ENCODE assay signal across 8 mouse cellular contexts in genomic region chr7:28826402-28826772, GRCm38 (mm10). TPM values are rescaled to one million over a fixed set of nuclear protein-coding genes. Genes with fewer than 3 reads are reported as not detected.
A peak's percentile ranks its signal among the peaks of the same experiment; 100 is the strongest.
DNase-seq lines count a peak whose midpoint lies in the region; ATAC-seq and TF ChIP-seq lines count a peak whose summit lies in the region.
"Had no signal": no experiment of that assay in that cellular context is flagged by ENCODE, and none has a peak within 500 bp of the region (broad histone marks: within the 10 kb centered on the region; RNA-seq: fewer than 3 reads in every experiment).

No protein-coding gene starts in this region.

- peaks cover 21% of the 10 kb centered on the region for H3K4me1 ChIP-seq in hindbrain, embryonic 15.5 days (replicated peaks)
- H3K4me1 ChIP-seq in hindbrain, embryonic 11.5 days (replicated peaks; ENCODE audit: control insufficient read depth, insufficient read depth, low read length) = no peaks in the 10 kb centered on the region
- H3K4me1 ChIP-seq in thymus, adult 2 months (replicated peaks; ENCODE audit: control insufficient read depth, insufficient read depth, low read length) = peaks cover 13% of the 10 kb centered on the region
- peaks cover 22% of the 10 kb centered on the region for H3K4me1 ChIP-seq in limb, embryonic 13.5 days

- no peak overlapping the region for H3K9ac ChIP-seq in hindbrain, embryonic 15.5 days
- no peak overlapping the region for H3K9ac ChIP-seq in hindbrain, embryonic 11.5 days (ENCODE audit: low read depth, low read length)
- peak overlapping the region; percentile 75; the same call in 1 of the 2 replicates for H3K9ac ChIP-seq in limb, embryonic 13.5 days

- no peaks in the 10 kb centered on the region for H3K9me3 ChIP-seq in hindbrain, embryonic 15.5 days
- no peaks in the 10 kb centered on the region for H3K9me3 ChIP-seq in hindbrain, embryonic 11.5 days (ENCODE audit: control insufficient read depth, low read length)
- no peaks in the 10 kb centered on the region for H3K9me3 ChIP-seq in limb, embryonic 13.5 days

- peaks cover 24% of the 10 kb centered on the region for H3K36me3 ChIP-seq in hindbrain, embryonic 15.5 days
- peaks cover 8% of the 10 kb centered on the region for H3K36me3 ChIP-seq in hindbrain, embryonic 11.5 days (ENCODE audit: control insufficient read depth, insufficient read depth, low read length)
- H3K36me3 ChIP-seq in thymus, adult 2 months (ENCODE audit: control insufficient read depth, insufficient read depth, low read length) = peaks cover 27% of the 10 kb centered on the region
- peaks cover 42% of the 10 kb centered on the region for H3K36me3 ChIP-seq in limb, embryonic 13.5 days

- H3K4me3 ChIP-seq in hindbrain, embryonic 15.5 days = no peak overlapping the region
- no peak overlapping the region for H3K4me3 ChIP-seq in hindbrain, embryonic 11.5 days (ENCODE audit: low read depth, low read length)
- H3K4me3 ChIP-seq in thymus, adult 2 months (ENCODE audit: control insufficient read depth, insufficient read depth, low read length) = no peak overlapping the region
- 0 out of 2 replicates have a peak overlapping the region, but pooled peaks have one; percentile 51 for H3K4me3 ChIP-seq in limb, embryonic 13.5 days

- 93% methylated on average over 7 of the region's 7 CpGs for WGBS in hindbrain, embryonic 15.5 days
- WGBS in hindbrain, embryonic 11.5 days = 94% methylated on average over 7 of the region's 7 CpGs
- WGBS in thymus, adult 2 months = 95% methylated on average over 7 of the region's 7 CpGs
- WGBS in limb, embryonic 13.5 days = 91% methylated on average over 7 of the region's 7 CpGs

- TF ChIP-seq CTCF in thymus, adult 2 months (IDR thresholded peaks at IDR 0.05; ENCODE audit: borderline replicate concordance, control insufficient read depth, extremely low read depth, insufficient read depth, low read length, poor library complexity) = no peak

- TF ChIP-seq POLR2A in thymus, adult 2 months (IDR thresholded peaks at IDR 0.05; ENCODE audit: control insufficient read depth, extremely low read depth, insufficient read depth, low read length, poor library complexity) = no peak

- no peak for DNase-seq in hindbrain, embryonic 11.5 days (ENCODE audit: low spot score)
- DNase-seq in thymus, adult 2 months = no peak
- no peak for DNase-seq in thymus, postnatal 4 days
- no peak for DNase-seq in spleen, postnatal 36 days (ENCODE audit: low spot score in 2 of 2)
- no peak for DNase-seq in thymus, postnatal 0 days (ENCODE audit: low spot score)
- DNase-seq: cerebellum, adult 18-20 months had no signal

- no peaks in the 10 kb centered on the region for H3K27me3 ChIP-seq in hindbrain, embryonic 15.5 days
- no peaks in the 10 kb centered on the region for H3K27me3 ChIP-seq in hindbrain, embryonic 11.5 days (ENCODE audit: control insufficient read depth, insufficient read depth, low read length)
- H3K27me3 ChIP-seq in thymus, adult 2 months (ENCODE audit: control insufficient read depth, insufficient read depth, low read length) = no peaks in the 10 kb centered on the region
- H3K27me3 ChIP-seq in limb, embryonic 13.5 days = no peaks in the 10 kb centered on the region

- H3K27ac ChIP-seq in hindbrain, embryonic 15.5 days (replicated peaks) = no peak overlapping the region
- H3K27ac ChIP-seq in hindbrain, embryonic 11.5 days (ENCODE audit: low read depth, low read length) = no peak overlapping the region
- 0 out of 2 replicates have a peak overlapping the region, but pooled peaks have one; percentile 52 for H3K27ac ChIP-seq in thymus, adult 2 months (ENCODE audit: control insufficient read depth, insufficient read depth, low read length)
- H3K27ac ChIP-seq in limb, embryonic 13.5 days = no peak overlapping the region

- ATAC-seq in hindbrain, embryonic 15.5 days (ENCODE audit: low FRiP score, low read depth) = no peak
- ATAC-seq in hindbrain, embryonic 11.5 days (ENCODE audit: low FRiP score) = no peak
- no peak for ATAC-seq in limb, embryonic 13.5 days (ENCODE audit: low FRiP score, low read depth)

- H3K4me2 ChIP-seq in hindbrain, embryonic 15.5 days = peak overlapping the region; percentile 57; the same call in 1 of the 2 replicates
- H3K4me2 ChIP-seq in hindbrain, embryonic 11.5 days (replicated peaks; ENCODE audit: low read depth, low read length) = no peak overlapping the region; the same call in 1 of the 2 replicates
- H3K4me2 ChIP-seq in limb, embryonic 13.5 days (replicated peaks) = peak overlapping the region; percentile 67

RNA-seq across cellular contexts. Expression of gene Ech1, which starts 1.4 kb away (rescaled TPM):
- polyA plus RNA-seq in hindbrain, embryonic 15.5 days (2015; fragmentation: Nextera tagmentation; extraction: Ambion mirVana) = 97.8 and 98.0 TPM in 2 replicates
- polyA plus RNA-seq in hindbrain, embryonic 11.5 days (2014; fragmentation: Nextera tagmentation; extraction: Ambion mirVana) = 83.8 and 84.2 TPM in 2 replicates
- 287 and 359 TPM in 2 replicates for polyA plus RNA-seq in thymus, adult 2 months (2012; rRNA removed)
- polyA plus RNA-seq in limb, embryonic 13.5 days (2015; fragmentation: Nextera tagmentation; extraction: Ambion mirVana) = 155 TPM in 2 replicates
- polyA plus RNA-seq in thymus, postnatal 0 days (2015; fragmentation: Nextera tagmentation; extraction: Ambion mirVana) = 167 and 184 TPM in 2 replicates

RNA-seq across cellular contexts. Expression of gene Lgals4, which starts 7.3 kb away (rescaled TPM):
- polyA plus RNA-seq in hindbrain, embryonic 15.5 days (2015; fragmentation: Nextera tagmentation; extraction: Ambion mirVana) = 5.7 and 7.2 TPM in 2 replicates
- 2.1 and 2.5 TPM in 2 replicates for polyA plus RNA-seq in hindbrain, embryonic 11.5 days (2014; fragmentation: Nextera tagmentation; extraction: Ambion mirVana)
- 23.2 and 29.7 TPM in 2 replicates for polyA plus RNA-seq in thymus, adult 2 months (2012; rRNA removed)
- polyA plus RNA-seq in limb, embryonic 13.5 days (2015; fragmentation: Nextera tagmentation; extraction: Ambion mirVana) = 9.6 and 10.3 TPM in 2 replicates
- 10.1 and 12.0 TPM in 2 replicates for polyA plus RNA-seq in thymus, postnatal 0 days (2015; fragmentation: Nextera tagmentation; extraction: Ambion mirVana)

RNA-seq across cellular contexts. Expression of gene Hnrnpl, which starts 18.0 kb away (rescaled TPM):
- polyA plus RNA-seq in hindbrain, embryonic 15.5 days (2015; fragmentation: Nextera tagmentation; extraction: Ambion mirVana) = 162 and 180 TPM in 2 replicates
- 306 and 312 TPM in 2 replicates for polyA plus RNA-seq in hindbrain, embryonic 11.5 days (2014; fragmentation: Nextera tagmentation; extraction: Ambion mirVana)
- 562 and 568 TPM in 2 replicates for polyA plus RNA-seq in thymus, adult 2 months (2012; rRNA removed)
- 284 and 285 TPM in 2 replicates for polyA plus RNA-seq in limb, embryonic 13.5 days (2015; fragmentation: Nextera tagmentation; extraction: Ambion mirVana)
- polyA plus RNA-seq in thymus, postnatal 0 days (2015; fragmentation: Nextera tagmentation; extraction: Ambion mirVana) = 285 and 358 TPM in 2 replicates

RNA-seq across cellular contexts. Expression of gene Lgals7, which starts 37.3 kb away (rescaled TPM):
- 4.7 and 7.9 TPM in 2 replicates for polyA plus RNA-seq in hindbrain, embryonic 15.5 days (2015; fragmentation: Nextera tagmentation; extraction: Ambion mirVana)
- 1.7 and 2.7 TPM in 2 replicates for polyA plus RNA-seq in hindbrain, embryonic 11.5 days (2014; fragmentation: Nextera tagmentation; extraction: Ambion mirVana)
- polyA plus RNA-seq in thymus, adult 2 months (2012; rRNA removed) = 13.0 and 15.5 TPM in 2 replicates
- 7.6 and 10.3 TPM in 2 replicates for polyA plus RNA-seq in limb, embryonic 13.5 days (2015; fragmentation: Nextera tagmentation; extraction: Ambion mirVana)
- 0.99 and 1.1 TPM in 2 replicates for polyA plus RNA-seq in thymus, postnatal 0 days (2015; fragmentation: Nextera tagmentation; extraction: Ambion mirVana)

RNA-seq across cellular contexts. Expression of gene Rinl, which starts 37.6 kb away (rescaled TPM):
- 2.6 and 2.7 TPM in 2 replicates for polyA plus RNA-seq in hindbrain, embryonic 15.5 days (2015; fragmentation: Nextera tagmentation; extraction: Ambion mirVana)
- polyA plus RNA-seq in hindbrain, embryonic 11.5 days (2014; fragmentation: Nextera tagmentation; extraction: Ambion mirVana) = 2.5 and 2.7 TPM in 2 replicates
- 91.9 and 93.7 TPM in 2 replicates for polyA plus RNA-seq in thymus, adult 2 months (2012; rRNA removed)
- polyA plus RNA-seq in limb, embryonic 13.5 days (2015; fragmentation: Nextera tagmentation; extraction: Ambion mirVana) = 3.1 and 3.6 TPM in 2 replicates
- polyA plus RNA-seq in thymus, postnatal 0 days (2015; fragmentation: Nextera tagmentation; extraction: Ambion mirVana) = 75.9 and 105 TPM in 2 replicates
